Mouse (Mus musculus) heart, postnatal 14 days (tissue): ENCODE measurements around the gene Hk1. TPM values are rescaled to one million over a fixed set of nuclear protein-coding genes. Genes with fewer than 3 reads are reported as not detected.
A peak's percentile ranks its signal among the peaks of the same experiment; 100 is the strongest.

Experiments used
- DNase-seq, 2 experiments: peaks; one replicate each; pipeline ENCODE4 v3.0.0; 2021 to 2022
- intact Hi-C: fragments of 180-260 bp; cut with DNase I; formaldehyde crosslinking; loops from one replicate; pipeline ENCODE4 v1.15.1; 2025
- total RNA-seq, 2 experiments: library from RNA; stranded (reverse); gene quantifications; 2 replicates each; pipeline ENCODE4 v1.2.3; 2021

Hk1 gene
- total RNA-seq, 2 experiments from 2014 or later: 120 to 132 TPM

DNA sequence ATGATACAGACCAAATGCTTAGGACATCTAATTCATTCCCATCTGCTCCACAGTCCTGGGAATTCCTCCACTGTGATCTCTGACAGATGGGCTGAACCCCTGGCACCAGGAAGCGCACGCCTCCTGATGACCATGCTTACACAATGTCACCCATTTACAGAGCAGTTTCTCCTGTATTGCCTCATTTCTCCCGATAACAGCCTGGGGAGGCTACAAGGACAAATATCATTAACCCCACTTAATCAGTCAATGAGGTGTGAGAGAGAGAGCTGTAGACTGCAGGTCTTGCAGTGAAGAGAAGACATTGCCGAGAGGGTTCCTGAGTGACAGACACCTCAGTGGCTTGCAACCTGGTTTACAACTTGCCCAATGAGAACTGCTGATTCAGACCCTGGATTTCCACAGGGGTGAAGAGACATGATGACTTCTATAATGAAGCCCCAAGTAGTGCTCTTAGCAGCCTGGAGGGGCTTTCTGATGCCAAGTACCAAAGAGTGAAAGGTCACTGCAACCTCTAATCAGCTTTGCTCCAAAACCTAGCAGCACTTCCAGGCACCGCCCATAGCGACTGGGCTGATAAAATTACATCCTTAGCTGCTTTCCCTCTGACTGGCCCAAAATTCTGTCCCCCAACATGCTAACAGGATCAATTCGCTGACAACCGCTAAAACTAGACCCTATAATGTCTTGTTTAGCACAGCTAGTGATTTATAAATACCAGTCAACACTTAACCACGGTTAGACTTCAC, 35.5 kb downstream of the Hk1 start:
- intact Hi-C loops: loop anchor here (5.0 kb wide), 2 partner anchors 63 to 67 kb away; no protein-coding TSS in a partner anchor

DNA sequence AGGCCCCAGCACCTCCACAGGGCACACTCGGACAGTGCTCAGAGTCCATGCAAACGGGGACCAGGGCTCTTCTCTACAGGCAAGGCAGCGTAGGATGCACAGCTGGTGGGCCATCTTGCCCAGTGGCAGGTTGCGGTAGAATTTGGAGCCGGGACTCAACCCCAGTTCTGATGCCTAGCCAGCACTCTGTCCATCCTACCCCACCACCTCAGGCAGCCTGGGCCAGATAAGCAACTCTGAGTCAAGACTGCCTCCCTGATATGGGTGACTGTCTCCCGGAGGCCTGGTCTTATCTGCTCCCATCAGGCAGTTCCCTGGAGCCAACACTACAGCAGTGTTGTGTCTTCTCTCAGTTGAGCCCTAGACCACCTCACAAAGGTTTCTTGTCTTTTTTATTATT, 37.2 kb downstream of the Hk1 start:
- DNase-seq: no peak
- intact Hi-C loops: loop anchor here (5.0 kb wide), 2 partner anchors 65 kb away; no protein-coding TSS in a partner anchor

More for the DNA sequence above, 35.5 kb downstream of the Hk1 start:
- DNase-seq: no peak

GRCm38 (mm10) chr10:62341956-62342355, 37.8 kb downstream of the Hk1 start:
- intact Hi-C loops: loop anchor here (5.0 kb wide), 2 partner anchors 65 kb away; no protein-coding TSS in a partner anchor
- DNase-seq: no peak

DNA sequence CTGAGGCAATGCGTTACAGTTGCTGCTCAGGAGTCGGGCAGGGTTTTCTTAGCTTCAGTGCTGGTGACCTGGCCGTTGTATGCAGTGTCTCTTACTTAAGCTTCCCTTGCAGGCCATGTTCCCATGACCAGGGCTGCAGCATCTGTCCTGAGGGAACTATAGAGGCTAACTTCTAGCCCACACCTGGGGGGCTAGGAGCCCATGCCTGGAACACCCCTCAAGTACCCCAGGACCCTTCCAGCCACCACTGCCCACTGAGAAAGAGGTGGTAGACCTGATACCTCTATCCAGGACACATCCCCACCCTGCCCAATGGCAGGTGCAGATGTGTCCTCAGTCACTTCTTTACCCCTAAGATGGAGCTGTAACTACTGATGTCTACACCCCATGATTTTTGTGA, 38.7 kb downstream of the Hk1 start:
- intact Hi-C loops: loop anchor here (5.0 kb wide), 2 partner anchors 64 to 66 kb away; no protein-coding TSS in a partner anchor
- DNase-seq: no peak

DNA sequence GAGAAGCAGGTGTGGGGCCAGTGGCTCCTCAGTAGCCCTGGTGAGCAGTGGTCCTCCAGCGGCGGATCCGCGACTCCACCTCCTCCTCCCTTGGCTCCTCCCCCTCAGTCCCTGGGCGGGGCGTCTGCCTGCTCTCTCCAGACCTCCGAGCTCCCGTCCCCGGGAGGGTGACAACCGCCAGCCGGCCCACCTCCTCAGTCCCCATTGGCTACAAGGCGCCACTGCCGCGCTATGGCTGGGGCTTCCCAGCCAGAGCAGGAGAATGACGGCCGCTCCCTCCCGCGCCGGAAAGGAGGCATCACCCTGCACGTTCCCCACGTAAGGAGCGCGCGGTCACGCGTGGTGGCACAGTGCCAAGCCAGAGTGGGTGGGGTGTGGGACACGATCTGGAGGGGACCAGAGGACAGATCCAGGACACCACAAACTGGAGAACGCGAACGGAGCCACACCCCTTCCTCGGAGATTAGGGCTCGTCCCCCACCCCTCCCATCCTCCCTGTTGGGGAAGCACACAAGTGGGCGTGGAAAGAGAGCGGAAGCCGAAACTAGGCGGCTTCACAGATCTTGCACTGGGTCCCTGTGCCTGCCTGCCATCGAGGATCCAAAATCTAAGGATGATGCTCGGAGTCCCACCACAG, 39.5 kb downstream of the Hk1 start:
- intact Hi-C loops: loop anchor here (5.0 kb wide), 2 partner anchors 63 to 67 kb away; no protein-coding TSS in a partner anchor
- DNase-seq: peak; percentile 97 to 98

DNA sequence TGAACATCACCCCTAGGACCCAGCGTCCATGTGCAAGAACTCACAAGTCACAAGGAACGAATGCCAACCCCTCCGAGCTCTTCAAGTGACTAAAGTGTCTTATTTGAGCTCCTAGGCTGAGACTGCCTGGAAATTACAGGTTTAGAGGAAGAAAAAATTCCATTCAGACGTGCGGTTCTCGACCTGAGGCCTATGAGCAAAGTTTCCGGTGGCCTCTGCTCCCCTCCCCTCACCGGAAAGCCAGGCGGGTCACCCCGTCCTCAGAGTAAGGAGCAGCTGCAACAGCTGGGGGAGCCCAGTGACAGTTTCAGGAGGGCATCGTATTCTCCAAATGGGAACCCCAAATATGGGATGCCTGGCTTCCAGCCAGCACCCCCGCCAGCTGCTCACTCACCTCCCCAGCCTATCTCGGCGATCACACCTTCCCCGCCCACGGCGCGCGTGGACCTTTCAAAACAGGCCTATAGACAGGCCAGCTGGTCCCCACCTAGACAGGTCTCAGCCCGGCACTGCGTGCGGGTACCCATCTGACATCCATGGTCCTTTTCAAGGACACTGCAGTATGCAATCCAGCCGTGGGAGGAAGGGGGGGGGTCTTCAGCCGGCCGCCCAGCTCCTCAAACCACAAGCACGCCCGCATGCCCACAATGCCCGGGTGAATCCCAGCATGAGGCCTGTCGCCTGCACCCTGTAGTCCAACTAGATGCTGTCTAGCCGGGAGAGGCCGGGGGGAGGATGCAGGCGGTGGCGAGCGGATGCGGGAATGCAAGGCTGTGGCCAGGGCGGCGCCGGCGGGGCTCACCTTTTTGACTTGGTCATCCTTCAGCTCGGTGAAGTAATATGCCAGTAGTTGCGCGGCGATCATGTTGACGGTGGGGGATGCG, 40.3 kb downstream of the Hk1 start:
- peak; percentile 55 for DNase-seq
- intact Hi-C loops: loop anchor here (5.0 kb wide), 2 partner anchors 62 to 68 kb away; no protein-coding TSS in a partner anchor

GRCm38 (mm10) chr10:62338626-62339025, 41.1 kb downstream of the Hk1 start:
- intact Hi-C loops: no loop called here
- DNase-seq: peak in 1 of 2 experiments; percentile 37

DNA sequence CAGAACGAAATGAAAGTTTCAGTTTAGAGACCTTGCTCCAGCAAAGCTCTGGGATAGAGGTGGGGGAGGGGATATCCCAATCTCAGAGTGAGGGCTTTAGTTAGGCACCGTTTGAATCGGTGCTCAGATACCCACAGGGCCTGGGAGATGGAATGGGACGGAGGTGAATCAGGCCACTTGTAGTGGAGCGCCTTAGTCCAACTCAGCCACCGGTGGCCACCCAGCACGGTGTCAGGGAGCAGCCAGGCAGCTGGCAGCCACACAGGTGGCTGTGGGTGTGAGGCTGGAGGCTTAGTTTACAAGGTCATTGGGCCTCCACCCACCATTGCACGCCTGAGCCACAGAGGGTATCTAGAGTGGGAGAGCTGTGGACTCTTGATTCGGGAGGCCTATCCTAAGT, 41.5 kb downstream of the Hk1 start:
- intact Hi-C loops: no loop called here
- no peak for DNase-seq

DNA sequence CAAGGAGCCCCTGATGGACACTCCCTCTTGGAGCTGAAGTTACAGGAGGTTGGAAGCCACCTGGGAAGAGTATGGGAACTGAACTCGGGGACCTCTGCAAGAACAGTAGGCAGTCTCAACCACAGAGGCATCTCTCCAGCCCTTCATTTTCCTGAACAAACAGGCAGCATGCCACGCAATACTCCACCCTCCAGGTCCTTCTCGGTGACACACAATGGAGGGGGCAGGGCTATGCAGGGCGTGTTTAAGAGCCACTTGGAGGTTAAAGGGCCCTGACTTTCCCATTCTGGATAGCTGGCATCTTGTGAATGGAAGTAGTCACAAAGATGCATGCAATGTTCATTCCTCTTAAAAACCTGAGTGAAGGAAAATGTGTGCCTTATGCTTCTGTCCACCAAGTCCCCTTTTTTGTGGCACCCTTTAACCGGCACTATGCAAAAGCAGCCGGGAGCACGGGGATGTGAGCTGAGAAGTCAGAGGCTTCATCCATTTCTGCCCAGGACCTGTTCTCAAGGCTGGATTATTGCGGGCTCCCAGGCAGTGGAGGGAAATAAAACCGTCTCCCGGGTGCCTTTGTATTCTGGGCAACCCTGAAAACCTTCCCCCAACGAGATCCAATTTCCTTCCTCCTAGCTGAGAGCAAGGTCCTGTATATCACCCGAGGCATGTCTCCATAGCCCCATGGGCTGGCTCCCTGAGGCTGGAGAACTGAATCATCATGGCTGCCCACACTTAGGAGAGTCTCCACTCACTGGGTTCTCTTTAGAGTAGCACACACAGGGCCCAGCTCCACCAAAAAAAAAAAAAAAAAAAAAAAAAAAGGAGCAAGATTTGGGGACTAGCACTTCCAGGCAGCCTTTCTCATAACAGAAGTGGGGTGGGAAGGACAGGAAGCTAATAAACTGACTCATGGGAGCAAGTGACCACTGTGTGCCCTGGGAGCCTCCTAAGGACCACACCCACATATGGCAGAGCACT, 42.8 kb downstream of the Hk1 start:
- DNase-seq: peak; percentile 41 to 49
- intact Hi-C loops: no loop called here

GRCm38 (mm10) chr10:62335423-62335776, 44.3 kb downstream of the Hk1 start:
- no peak for DNase-seq
- intact Hi-C loops: no loop called here

DNA sequence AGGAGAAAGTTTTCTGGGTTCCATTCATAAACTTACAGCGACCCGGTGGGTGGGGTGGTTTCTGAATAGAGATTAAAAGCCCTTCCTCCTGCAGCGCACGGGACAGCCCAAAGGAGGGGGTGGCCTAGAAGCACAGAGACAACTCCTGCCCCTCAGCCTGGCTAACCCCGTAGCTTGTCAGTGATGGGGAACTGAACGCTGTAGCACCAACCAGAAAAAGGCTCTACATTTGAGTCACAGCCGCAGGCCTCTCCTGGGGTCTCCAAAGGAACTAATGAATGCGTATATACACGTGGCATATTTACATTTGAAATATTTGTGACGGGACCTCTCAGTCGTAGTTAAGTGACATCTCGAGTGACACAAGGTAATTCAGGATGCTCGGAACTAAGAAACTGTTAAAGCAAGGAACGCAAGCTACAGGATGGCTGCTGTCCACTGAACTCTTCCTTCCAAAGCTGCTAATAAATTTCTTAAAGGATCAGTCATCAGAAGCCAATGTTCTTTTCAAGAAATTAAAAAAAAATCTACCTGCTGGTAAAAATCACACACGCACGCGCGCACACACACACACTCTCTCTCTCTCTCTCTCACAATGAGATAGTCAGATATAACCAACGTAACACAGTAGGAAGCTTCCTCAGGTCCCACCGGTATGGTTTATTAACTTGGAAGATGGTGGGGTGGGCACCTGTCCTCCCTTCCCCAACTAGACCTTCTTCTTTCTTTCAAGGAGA, 44.9 kb downstream of the Hk1 start:
- no peak for DNase-seq
- intact Hi-C loops: no loop called here

DNA sequence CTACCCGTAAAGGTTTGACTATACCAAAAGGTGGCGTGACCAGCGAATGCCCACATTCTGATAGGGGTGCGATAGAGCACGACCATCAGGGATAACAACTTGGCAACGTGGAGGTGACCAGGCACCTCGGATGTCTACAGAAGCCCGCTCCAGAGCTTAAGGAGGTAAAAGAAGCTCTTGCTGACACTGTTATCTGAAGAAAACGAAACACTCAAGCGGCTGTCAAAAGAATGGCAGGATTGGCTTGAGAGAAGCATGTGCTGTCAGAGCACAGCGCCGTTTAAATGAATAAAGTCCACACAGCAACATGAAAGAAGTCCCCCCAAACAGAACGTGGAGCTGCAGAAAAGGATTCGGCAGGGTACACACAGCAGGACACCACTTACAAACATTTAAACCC, 46.4 kb downstream of the Hk1 start:
- no peak for DNase-seq
- intact Hi-C loops: no loop called here

- DNase-seq: peak; percentile 63 to 71
- intact Hi-C loops: no loop called here
Measured at GRCm38 (mm10) chr10:62332514-62332913, 47.2 kb downstream of the Hk1 start.

DNA sequence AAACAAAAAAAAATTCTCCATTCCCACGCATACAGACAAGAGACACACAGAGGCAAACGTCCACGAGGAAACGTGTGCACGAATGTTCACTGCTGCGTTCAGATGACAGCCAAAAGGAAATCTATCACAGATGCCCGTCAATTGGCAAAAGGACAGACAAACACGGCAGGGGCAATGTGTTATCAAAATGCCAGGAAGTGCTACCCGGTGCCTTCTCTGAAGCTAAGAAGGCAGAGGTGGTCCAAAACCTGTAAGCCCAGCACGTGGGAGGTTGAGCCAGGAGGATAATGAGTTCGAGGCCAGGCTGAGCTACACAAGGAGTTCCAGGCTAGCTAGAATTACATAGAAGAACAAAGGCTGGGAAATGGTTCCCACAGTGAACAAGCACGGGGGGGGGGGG, 47.9 kb downstream of the Hk1 start:
- no peak for DNase-seq
- intact Hi-C loops: no loop called here

DNA sequence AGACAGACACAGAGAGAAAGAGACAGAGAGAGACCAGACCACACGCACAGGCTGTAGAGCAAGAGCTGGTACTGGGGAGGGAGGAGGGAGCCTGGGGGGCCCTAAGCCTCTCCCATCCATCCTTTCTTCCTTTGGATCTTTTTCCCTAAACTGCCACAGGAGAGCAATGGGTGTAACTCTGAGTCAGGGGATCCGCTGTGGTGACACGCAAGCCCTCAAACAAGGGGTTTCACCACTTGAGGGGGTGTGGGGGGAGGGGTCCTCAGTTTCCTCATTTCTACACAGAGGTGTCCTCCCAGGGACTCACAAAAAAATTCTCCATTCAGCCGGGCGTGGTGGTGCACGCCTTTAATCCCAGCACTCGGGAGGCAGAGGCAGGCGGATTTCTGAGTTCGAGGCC, 48.4 kb downstream of the Hk1 start:
- intact Hi-C loops: no loop called here

GRCm38 (mm10) chr10:62329846-62330245, 49.9 kb downstream of the Hk1 start:
- peak in 1 of 2 experiments; percentile 40 for DNase-seq
- intact Hi-C loops: no loop called here

More for the DNA sequence above, 48.4 kb downstream of the Hk1 start:
- DNase-seq: no peak

GRCm38 (mm10) chr10:62328886-62329412, 50.8 kb downstream of the Hk1 start:
- no peak for DNase-seq
- intact Hi-C loops: no loop called here

DNA sequence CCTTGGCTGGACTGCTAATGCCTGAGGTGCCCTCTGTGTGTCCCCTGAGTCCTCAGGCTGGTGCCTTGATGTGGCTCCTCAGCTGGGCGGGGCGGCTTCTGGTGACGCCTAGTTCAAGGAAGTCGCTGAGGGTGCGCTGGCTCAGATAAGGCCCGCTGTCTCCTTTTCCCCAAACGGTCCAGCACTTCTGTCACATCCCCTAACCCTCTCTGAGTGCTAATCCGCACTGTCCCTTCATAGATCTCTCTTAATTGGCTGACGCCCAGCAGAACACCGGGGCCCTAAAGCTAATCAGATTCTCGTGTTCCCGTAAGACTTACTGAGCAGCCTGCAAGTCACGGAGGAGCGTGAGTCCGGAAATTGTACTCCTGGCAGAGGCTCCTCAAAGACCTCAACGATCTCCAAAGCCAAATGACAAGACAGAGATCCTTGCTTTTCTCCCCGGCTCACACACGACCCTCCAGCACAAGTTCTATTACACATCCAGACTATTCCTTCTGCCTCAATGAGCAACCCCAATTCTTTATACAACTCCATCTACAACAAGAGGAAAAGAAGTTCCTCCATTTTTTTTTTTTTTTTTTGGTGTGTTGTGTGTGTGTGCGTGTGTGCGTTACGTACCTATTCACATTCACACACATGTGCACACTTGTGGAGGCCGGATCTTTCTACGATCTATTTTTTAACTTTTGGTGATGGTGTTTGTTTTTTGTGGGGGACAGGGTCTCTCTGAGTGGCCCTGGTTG, 52.0 kb downstream of the Hk1 start:
- intact Hi-C loops: no loop called here
- peak in 1 of 2 experiments; percentile 32 for DNase-seq
